Mouse (Mus musculus) heart, postnatal 0 days (tissue): ENCODE data around the gene Tlr3. TPM values are rescaled to one million over a fixed set of nuclear protein-coding genes. Genes with fewer than 3 reads are reported as not detected.

ENCODE experiments used
- ATAC-seq: fragments of 200-750 bp; cut with Nextera tagmentation; 2 replicates; pipeline ENCODE4 v1.8.0; 2017; ENCODE audit warnings: low read depth, moderate number of reproducible peaks, moderate library complexity; ENCODE audit not compliant: insufficient read depth
- DNase-seq: peaks from one replicate; pipeline ENCODE4 v3.0.0-alpha.2; 2016; ENCODE audit warnings: low spot score
- H3K27ac ChIP-seq: fragments of 300-500 bp; sonication (generic); 2 replicates; pipeline ENCODE4 v1.5.1; 2014; ENCODE audit warnings: low read depth, mild to moderate bottlenecking
- H3K27me3 ChIP-seq: fragments of 300-500 bp; sonication (generic); 2 replicates; pipeline ENCODE4 v1.6.1; 2014; ENCODE audit warnings: low read length, mixed read lengths; ENCODE audit not compliant: control insufficient read depth, insufficient read depth
- H3K36me3 ChIP-seq: fragments of 300-500 bp; sonication (generic); replicated peaks from 2 replicates; pipeline ENCODE4 v1.6.1; 2014; ENCODE audit warnings: low read length, mixed read lengths; ENCODE audit not compliant: control insufficient read depth, insufficient read depth
- H3K4me1 ChIP-seq: fragments of 300-500 bp; sonication (generic); 2 replicates; pipeline ENCODE4 v1.6.1; 2014; ENCODE audit warnings: antibody characterized with exemption; ENCODE audit not compliant: control insufficient read depth, insufficient read depth
- H3K4me2 ChIP-seq: fragments of 300-500 bp; sonication (generic); 2 replicates; pipeline ENCODE4 v1.6.1; 2014; ENCODE audit warnings: low read depth, mild to moderate bottlenecking, low read length, moderate library complexity
- H3K4me3 ChIP-seq: fragments of 300-500 bp; sonication (generic); 2 replicates; pipeline ENCODE4 v1.5.1; 2014; ENCODE audit warnings: low read depth, low read length
- H3K9ac ChIP-seq: fragments of 300-500 bp; sonication (generic); replicated peaks from 2 replicates; pipeline ENCODE4 v1.6.1; 2014; ENCODE audit warnings: low read depth, low read length, mixed read lengths
- H3K9me3 ChIP-seq: fragments of 300-500 bp; sonication (generic); replicated peaks from 2 replicates; pipeline ENCODE4 v1.6.1; 2016; ENCODE audit warnings: low read length; ENCODE audit not compliant: control insufficient read depth
- CTCF ChIP-seq: IDR thresholded peaks from 2 replicates; pipeline ENCODE4 v1.5.1; 2016; ENCODE audit warnings: antibody characterized with exemption, control low read depth, low read depth
- EP300 ChIP-seq: IDR thresholded peaks from 2 replicates; pipeline ENCODE4 v1.6.1; 2016; ENCODE audit warnings: antibody characterized with exemption, low read depth
- WGBS: fragments of 180-500 bp; shearing (Covaris S2); extraction: QIAGEN DNeasy Blood & Tissue Kit; methylation state at CpG from one replicate; pipeline ENCODE4 v1.1.7; 2014; 5-methylcytosine and 5-hydroxymethylcytosine counted together
- polyA plus RNA-seq: library from polyadenylated mRNA; unstranded; fragments of >200 nt; fragmentation: Nextera tagmentation; extraction: Ambion mirVana; gene quantifications from 2 replicates; pipeline ENCODE4 v1.2.1, GENCODE M21; 2015
- total RNA-seq: library from RNA; depleted of rRNA; stranded (reverse); fragments of >200 nt; gene quantifications from 2 replicates; pipeline ENCODE4 v1.2.3, GENCODE M21; 2014; ENCODE audit warnings: low replicate concordance

The Tlr3 gene
- total and polyA plus RNA-seq, 2 experiments from 2014 or later = 2.9 to 6.6 TPM

GRCm38 (mm10) chr8:45383250-45383649 is 27.6 kb downstream of the Tlr3 start:
- ATAC-seq (no peak), DNase-seq (no peak)
- 24% methylated on average over 1 of the region's 1 CpGs for WGBS
- Histone ChIP-seq H3K27me3 (peaks cover 10% of the 10 kb centered on the region; the same call in 1 of the 2 replicates), H3K4me3 (no peak overlapping the region), H3K36me3 (no peaks in the 10 kb centered on the region), H3K9me3 (no peaks in the 10 kb centered on the region), H3K4me2 (no peak overlapping the region), H3K9ac (no peak overlapping the region), H3K4me1 (peaks cover 3% of the 10 kb centered on the region; the same call in 1 of the 2 replicates), H3K27ac (no peak overlapping the region)
- TF ChIP-seq CTCF (no peak), EP300 (no peak)

GRCm38 (mm10) chr8:45381963-45382347 is 28.9 kb downstream of the Tlr3 start, which contains the start of gene Fam149a:
TSS of gene Fam149a (minus strand) at chr8:45382291.
- H3K4me2 ChIP-seq = peak within 1 kb of the TSS; percentile 62
- no peak within 1 kb of the TSS for H3K9ac ChIP-seq
- peak within 1 kb of the TSS; percentile 30 for H3K4me3 ChIP-seq
- no peaks in the 10 kb centered on the region for H3K36me3 ChIP-seq
- ATAC-seq = no peak
- no peak within 1 kb of the TSS for H3K27ac ChIP-seq
- 5% methylated on average over 6 of the region's 6 CpGs for WGBS
- H3K9me3 ChIP-seq = no peaks in the 10 kb centered on the region
- peaks cover 3% of the 10 kb centered on the region; the same call in 1 of the 2 replicates for H3K4me1 ChIP-seq
- TF ChIP-seq CTCF = no peak
- no peak for TF ChIP-seq EP300
- peaks cover 10% of the 10 kb centered on the region; the same call in 1 of the 2 replicates for H3K27me3 ChIP-seq
- no peak for DNase-seq

GRCm38 (mm10) chr8:45381075-45381962 is 29.6 kb downstream of the Tlr3 start:
- Histone ChIP-seq H3K27me3 (peaks cover 10% of the 10 kb centered on the region; the same call in 1 of the 2 replicates), H3K4me1 (peaks cover 3% of the 10 kb centered on the region; the same call in 1 of the 2 replicates), H3K9me3 (no peaks in the 10 kb centered on the region), H3K4me2 (peak overlapping the region; percentile 62), H3K27ac (no peak overlapping the region), H3K36me3 (no peaks in the 10 kb centered on the region), H3K9ac (no peak overlapping the region), H3K4me3 (peak overlapping the region; percentile 30)
- no peak for DNase-seq
- WGBS = 4% methylated on average over 38 of the region's 38 CpGs
- ATAC-seq = no peak
- TF ChIP-seq CTCF (no peak), EP300 (no peak)

GRCm38 (mm10) chr8:45380598-45380997 is 30.3 kb downstream of the Tlr3 start:
- H3K27ac ChIP-seq = no peak overlapping the region
- peaks cover 3% of the 10 kb centered on the region; the same call in 1 of the 2 replicates for H3K4me1 ChIP-seq
- no peak overlapping the region for H3K4me2 ChIP-seq
- no peaks in the 10 kb centered on the region for H3K36me3 ChIP-seq
- H3K4me3 ChIP-seq = no peak overlapping the region
- WGBS = 30% methylated on average over 4 of the region's 4 CpGs
- H3K27me3 ChIP-seq = peaks cover 10% of the 10 kb centered on the region; the same call in 1 of the 2 replicates
- TF ChIP-seq EP300 = no peak
- TF ChIP-seq CTCF = no peak
- no peak overlapping the region for H3K9ac ChIP-seq
- ATAC-seq = no peak
- H3K9me3 ChIP-seq = no peaks in the 10 kb centered on the region
- no peak for DNase-seq

GRCm38 (mm10) chr8:45374071-45374470 is 36.8 kb downstream of the Tlr3 start:
- H3K9ac ChIP-seq = no peak overlapping the region
- peak; percentile 15 for DNase-seq
- TF ChIP-seq EP300 (no peak), CTCF (no peak)
- WGBS = 39% methylated on average over 3 of the region's 3 CpGs
- H3K27ac ChIP-seq = no peak overlapping the region
- H3K36me3 ChIP-seq = no peaks in the 10 kb centered on the region
- no peaks in the 10 kb centered on the region for H3K9me3 ChIP-seq
- H3K4me1 ChIP-seq = no peaks in the 10 kb centered on the region
- peak; percentile 63; the same call in 1 of the 2 replicates for ATAC-seq
- H3K4me3 ChIP-seq = no peak overlapping the region
- no peak overlapping the region for H3K4me2 ChIP-seq
- H3K27me3 ChIP-seq = no peaks in the 10 kb centered on the region
